Mouse (Mus musculus) layer of hippocampus, adult 2 months (tissue): ENCODE results near the gene Dcxr. TPM values are rescaled to one million over a fixed set of nuclear protein-coding genes. Genes with fewer than 3 reads are reported as not detected.
"Not testable (repeated sequence)": the region's sequence is repeated elsewhere in the genome, so short reads cannot be mapped to it uniquely, and the experiment has no call there.

Experiments
- DNase-seq, 2 experiments: peaks; one replicate each; pipeline ENCODE4 v3.0.0; 2022; ENCODE audit warnings: low spot score in 2 of 2
- H3K27ac ChIP-seq: fragments of 200-600 bp; 2 replicates; pipeline ENCODE4 v1.8.1; 2022
- H3K4me3 ChIP-seq: fragments of 200-600 bp; 2 replicates; pipeline ENCODE4 v1.8.1; 2022; ENCODE audit warnings: mild to moderate bottlenecking
- CTCF ChIP-seq: fragments of 200-600 bp; conservative IDR thresholded peaks from 2 replicates; pipeline ENCODE4 v1.8.1; 2022; ENCODE audit warnings: antibody characterized with exemption, mild to moderate bottlenecking, moderate library complexity
- total RNA-seq, 2 experiments: library from RNA; stranded (reverse); gene quantifications; 2 replicates each; pipeline ENCODE4 v1.2.3; 2021

Gene Dcxr
- total RNA-seq, 2 experiments from 2014 or later: 9.9 to 11.3 TPM

GRCm38 (mm10) chr11:120692471-120693011, 34.5 kb downstream of the Dcxr start:
- DNase-seq: no peak
- Histone ChIP-seq H3K27ac (peak overlapping the region; percentile 64), H3K4me3 (no peak overlapping the region)
- TF ChIP-seq CTCF: peak; percentile 42

- Histone ChIP-seq H3K4me3 (no peak overlapping the region), H3K27ac (no peak overlapping the region)
- no peak for TF ChIP-seq CTCF
- DNase-seq: no peak
Observed at GRCm38 (mm10) chr11:120689365-120689764, 37.7 kb downstream of the Dcxr start.

GRCm38 (mm10) chr11:120686650-120687272, 40.3 kb downstream of the Dcxr start:
- no peak overlapping the region for H3K4me3 ChIP-seq
- peak overlapping the region; percentile 74 for H3K27ac ChIP-seq
- TF ChIP-seq CTCF: no peak
- DNase-seq: no peak

GRCm38 (mm10) chr11:120684660-120685059, 42.4 kb downstream of the Dcxr start:
- Histone ChIP-seq H3K4me3 (no peak overlapping the region), H3K27ac (no peak overlapping the region)
- no peak for TF ChIP-seq CTCF
- no peak for DNase-seq

GRCm38 (mm10) chr11:120684086-120684485, 43.0 kb downstream of the Dcxr start:
- no peak for DNase-seq
- H3K4me3 ChIP-seq: no peak overlapping the region
- TF ChIP-seq CTCF: peak; percentile 25; the same call in 1 of the 2 replicates
- no peak overlapping the region for H3K27ac ChIP-seq

- Histone ChIP-seq H3K4me3 (no peak overlapping the region), H3K27ac (no peak overlapping the region)
- DNase-seq: no peak
- no peak for TF ChIP-seq CTCF
Observed at GRCm38 (mm10) chr11:120683536-120683935, 43.5 kb downstream of the Dcxr start.

GRCm38 (mm10) chr11:120682683-120683082, 44.4 kb downstream of the Dcxr start:
- DNase-seq: no peak
- Histone ChIP-seq H3K4me3 (no peak overlapping the region), H3K27ac (no peak overlapping the region)
- TF ChIP-seq CTCF: no peak

GRCm38 (mm10) chr11:120679909-120680308, 47.2 kb downstream of the Dcxr start:
- H3K27ac ChIP-seq: no peak overlapping the region
- TF ChIP-seq CTCF: peak; percentile 69
- DNase-seq: no peak

GRCm38 (mm10) chr11:120676951-120677350, 50.1 kb downstream of the Dcxr start:
- TF ChIP-seq CTCF: no peak
- H3K27ac ChIP-seq: no peak overlapping the region
- H3K4me3 ChIP-seq: no peak overlapping the region
- DNase-seq: no peak

More at GRCm38 (mm10) chr11:120679909-120680308, 47.2 kb downstream of the Dcxr start:
- H3K4me3 ChIP-seq: no peak overlapping the region

GRCm38 (mm10) chr11:120675875-120676274, 51.2 kb downstream of the Dcxr start:
- DNase-seq, H3K27ac ChIP-seq, H3K4me3 ChIP-seq: not testable (repeated sequence)

Other genes starting within 250 kb of the Dcxr start
- gene Mrpl12, start 242.7 kb downstream of the Dcxr start, total RNA-seq: 10 to 100 TPM; 63.2 to 68.1 TPM
- gene Slc25a10, start 235.4 kb downstream of the Dcxr start, total RNA-seq: 10 to 100 TPM; 19.8 to 22.3 TPM
- not detected for gene Gcgr, start 196.6 kb downstream of the Dcxr start, total RNA-seq
- gene Mcrip1, start 177.6 kb downstream of the Dcxr start, total RNA-seq: 10 to 100 TPM; 65.2 to 67.6 TPM
- gene Ppp1r27, start 176.1 kb downstream of the Dcxr start, total RNA-seq: not detected
- gene P4hb, start 154.0 kb downstream of the Dcxr start, total RNA-seq: 100 to 1,000 TPM; 106 to 118 TPM
- gene Arhgdia, start 145.7 kb downstream of the Dcxr start, total RNA-seq: 100 to 1,000 TPM; 270 to 277 TPM
- gene Alyref, start 128.9 kb downstream of the Dcxr start, total RNA-seq: 10 to 100 TPM; 58.0 to 66.8 TPM
- 10 to 100 TPM; 87.1 to 89.6 TPM for gene Anapc11, start 128.9 kb downstream of the Dcxr start, total RNA-seq
- 1 to 10 TPM; 1.3 to 1.7 TPM for gene Npb, start 118.8 kb downstream of the Dcxr start, total RNA-seq
- gene Pcyt2, start 109.3 kb downstream of the Dcxr start, total RNA-seq: 100 to 1,000 TPM; 128 to 142 TPM
- 10 to 100 TPM; 42.9 to 46.4 TPM for gene Sirt7, start 102.0 kb downstream of the Dcxr start, total RNA-seq
- gene Mafg, start 93.7 kb downstream of the Dcxr start, total RNA-seq: 10 to 100 TPM; 71.6 to 80.3 TPM
- gene Pycr1, start 83.5 kb downstream of the Dcxr start, total RNA-seq: 1 to 10 TPM; 1.3 to 1.8 TPM
- 1 to 10 TPM; 3.9 to 8.7 TPM for gene Myadml2, start 79.1 kb downstream of the Dcxr start, total RNA-seq
- gene Notum, start 66.1 kb downstream of the Dcxr start, total RNA-seq: 1 to 10 TPM; 4.7 to 5.4 TPM
- 10 to 100 TPM; 50.7 to 53.2 TPM for gene Aspscr1, start 54.3 kb downstream of the Dcxr start, total RNA-seq
- gene Cenpx, start 13.5 kb downstream of the Dcxr start, total RNA-seq: 10 to 100 TPM; 13.1 to 16.9 TPM
- gene Lrrc45, start 13.4 kb downstream of the Dcxr start, total RNA-seq: 10 to 100 TPM; 60.0 to 70.4 TPM
- 10 to 100 TPM; 36.4 to 38.2 TPM for gene Rac3, start 5.8 kb downstream of the Dcxr start, total RNA-seq
- gene Cbr2, start 4.8 kb upstream of the Dcxr start, total RNA-seq: 1 to 10 TPM; 1.3 to 4.9 TPM
- 10 to 100 TPM; 20.8 to 24.1 TPM for gene Hmga1b, start 35.5 kb upstream of the Dcxr start, total RNA-seq
- 10 to 100 TPM; 67.7 to 69.7 TPM for gene Rfng, start 56.9 kb upstream of the Dcxr start, total RNA-seq
- 100 to 1,000 TPM; 150 to 153 TPM for gene Gps1, start 57.0 kb upstream of the Dcxr start, total RNA-seq
- 10 to 100 TPM; 45.6 to 46.2 TPM for gene Dus1l, start 69.1 kb upstream of the Dcxr start, total RNA-seq
- gene Fasn, start 97.3 kb upstream of the Dcxr start, total RNA-seq: 100 to 1,000 TPM; 184 to 185 TPM
- 1 to 10 TPM; 8.4 to 8.7 TPM for gene Ccdc57, start 205.6 kb upstream of the Dcxr start, total RNA-seq
- gene Slc16a3, start 221.2 kb upstream of the Dcxr start, total RNA-seq: 1 to 10 TPM; 1.6 to 1.9 TPM